Mouse (Mus musculus): ENCODE measurements around the gene Zswim1. TPM values are rescaled to one million over a fixed set of nuclear protein-coding genes. Genes with fewer than 3 reads are reported as not detected.
A peak's percentile ranks its signal among the peaks of the same experiment; 100 is the strongest.
"Not testable (repeated sequence)": the region's sequence is repeated elsewhere in the genome, so short reads cannot be mapped to it uniquely, and the experiment has no call there.

Gene Zswim1
- total RNA-seq, 2 experiments from 2014 or later, result 3.3 to 4.6 TPM

DNA sequence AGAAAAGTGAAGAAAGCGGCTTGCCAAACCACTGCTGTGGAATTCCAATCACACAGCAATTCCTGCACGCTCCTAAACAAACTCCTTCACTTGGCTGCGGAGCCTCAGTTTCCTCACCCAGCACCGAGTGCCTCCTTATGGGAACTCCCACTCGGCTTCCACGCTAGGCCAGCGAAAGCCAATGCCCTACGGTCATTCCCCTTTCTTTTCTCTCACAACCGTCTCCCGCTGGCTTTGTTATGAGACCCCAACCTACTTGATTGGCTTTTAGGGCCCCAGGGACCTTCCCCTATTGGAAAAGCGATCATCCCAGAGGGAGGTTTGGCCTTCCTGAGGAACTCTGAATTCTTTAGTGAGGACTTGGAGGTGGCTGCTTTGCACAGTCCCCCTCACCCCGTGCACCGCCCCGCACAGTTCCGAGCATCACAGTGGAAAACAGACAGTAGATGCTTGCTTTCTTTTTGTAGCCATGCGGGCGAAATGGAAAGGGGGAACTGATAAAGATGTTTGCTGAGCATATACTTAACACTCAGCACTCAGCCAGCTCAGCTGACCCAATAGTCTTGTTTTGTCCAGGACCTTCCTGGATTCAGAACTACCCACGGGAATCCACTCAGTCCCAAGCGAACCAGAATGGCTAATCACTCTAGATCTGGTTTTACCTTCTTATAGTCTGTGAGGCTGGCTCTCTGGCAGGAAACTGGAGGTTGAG is 35.5 kb downstream of the Zswim1 start:
- intact Hi-C loops (cut with DNase I; ENCODE audit: low total_unique reads), result no loop called here
- DNase-seq, result no peak

DNA sequence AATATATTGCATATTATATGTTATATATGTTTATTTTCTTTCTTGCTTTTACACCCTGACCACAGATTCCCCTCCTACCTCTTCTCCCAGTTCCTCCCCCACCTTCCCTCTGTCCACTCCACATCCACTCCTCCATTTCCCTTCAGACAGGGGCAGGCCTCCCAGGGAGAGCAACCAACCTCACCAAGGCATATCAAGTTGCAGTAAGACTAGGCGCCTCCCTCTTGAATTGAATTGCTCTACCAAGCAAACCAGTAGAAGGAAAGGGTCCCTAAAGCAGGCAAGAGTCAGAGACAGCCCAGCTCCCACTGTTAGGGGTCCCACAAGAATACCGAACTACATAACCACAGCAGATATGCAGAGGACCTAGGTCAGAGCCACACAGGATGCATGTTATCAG is 36.7 kb downstream of the Zswim1 start:
- DNase-seq, result no peak
- intact Hi-C loops (cut with DNase I; ENCODE audit: low total_unique reads), result no loop called here

DNA sequence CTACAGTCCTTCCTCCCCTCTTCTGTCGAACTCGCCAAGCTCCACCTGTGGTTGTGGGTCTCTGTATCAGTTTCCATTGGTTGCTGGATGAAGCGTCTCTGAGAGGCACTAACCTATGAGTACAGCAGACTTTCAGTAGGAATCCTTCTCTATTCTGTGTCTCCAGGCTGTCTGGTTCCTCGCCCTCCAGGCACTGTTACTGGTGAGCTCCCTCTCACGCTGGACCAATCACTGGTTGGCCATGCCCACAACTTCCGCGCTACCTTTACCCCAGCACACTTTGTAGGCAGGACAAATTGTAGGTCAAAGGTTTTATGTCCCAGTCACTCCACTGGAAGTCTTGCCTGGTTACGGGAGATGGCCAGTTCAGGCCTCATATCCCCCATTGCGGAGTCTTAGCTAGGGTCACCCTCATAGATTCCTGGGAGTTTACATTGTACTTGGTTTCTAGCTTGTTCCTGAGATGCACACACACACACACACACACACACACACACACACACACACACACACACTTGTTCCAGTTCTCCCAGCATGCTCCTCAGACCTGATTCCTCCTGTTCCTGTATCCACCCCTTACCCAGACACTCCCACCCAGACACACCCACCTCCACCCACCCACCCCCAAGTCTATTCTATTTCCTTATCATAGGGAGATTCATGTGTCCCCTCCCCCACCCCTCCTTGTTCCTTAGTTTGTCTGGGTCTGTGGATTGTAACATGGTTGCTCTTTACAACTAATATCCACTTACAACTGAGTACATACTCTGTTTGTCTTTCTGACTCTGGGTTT is 37.4 kb downstream of the Zswim1 start:
- DNase-seq, result no peak
- intact Hi-C loops (cut with DNase I; ENCODE audit: low total_unique reads), result no loop called here

DNA sequence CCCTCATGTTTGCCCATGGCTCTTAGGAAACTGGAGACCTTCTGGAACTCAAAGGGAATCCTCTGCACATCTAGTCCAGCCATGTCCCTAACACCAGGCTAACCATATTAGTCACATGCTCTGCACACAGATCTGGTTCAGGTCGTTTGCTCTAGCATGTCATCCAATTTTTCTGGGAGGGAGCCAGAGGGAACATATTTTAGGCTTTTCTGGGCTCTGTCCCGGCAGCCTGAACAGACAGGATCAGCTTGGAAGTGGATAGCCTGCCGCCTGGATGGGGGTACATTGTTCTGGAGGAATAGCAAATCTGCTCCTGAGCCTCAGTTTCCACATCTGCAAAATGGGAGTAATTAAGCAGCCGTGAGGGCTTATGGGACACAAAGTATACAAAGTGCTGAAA is 38.6 kb downstream of the Zswim1 start:
- no peak for DNase-seq
- intact Hi-C loops (cut with DNase I; ENCODE audit: low total_unique reads), result no loop called here

DNA sequence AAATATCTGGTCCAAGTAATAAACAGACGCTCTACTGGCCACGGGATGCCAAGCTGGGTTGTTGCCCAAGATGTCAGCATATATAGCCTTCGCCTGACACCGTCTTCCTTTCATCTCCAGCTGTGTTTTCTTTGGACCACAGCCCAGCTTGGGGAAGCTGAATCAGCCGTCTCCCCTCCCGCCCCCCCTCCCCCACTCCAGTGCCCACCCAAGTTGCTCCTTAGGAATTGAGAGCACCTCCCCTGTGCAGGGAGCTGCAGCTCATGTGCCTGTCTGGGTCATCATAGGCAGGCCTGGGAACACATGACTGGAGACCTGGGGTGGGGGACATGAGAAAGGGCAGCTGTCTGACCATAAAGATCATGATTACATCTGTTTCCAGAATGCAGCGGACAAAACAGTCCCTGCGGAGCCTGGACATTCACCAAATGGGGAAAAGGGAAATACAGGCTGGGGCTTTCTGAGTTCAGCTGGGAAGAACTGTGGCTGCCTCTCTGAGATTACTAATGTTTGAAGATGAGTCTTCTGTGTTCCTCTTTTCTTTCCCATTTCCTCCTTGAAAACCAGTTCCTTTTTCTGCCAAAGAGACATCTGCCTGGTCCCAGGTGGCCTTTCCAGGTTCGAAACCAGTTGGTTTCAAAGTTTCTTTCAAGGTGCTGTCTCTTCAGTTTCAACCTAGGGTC is 39.8 kb downstream of the Zswim1 start:
- peak; percentile 72 for DNase-seq
- intact Hi-C loops (cut with DNase I; ENCODE audit: low total_unique reads), result no loop called here

DNA sequence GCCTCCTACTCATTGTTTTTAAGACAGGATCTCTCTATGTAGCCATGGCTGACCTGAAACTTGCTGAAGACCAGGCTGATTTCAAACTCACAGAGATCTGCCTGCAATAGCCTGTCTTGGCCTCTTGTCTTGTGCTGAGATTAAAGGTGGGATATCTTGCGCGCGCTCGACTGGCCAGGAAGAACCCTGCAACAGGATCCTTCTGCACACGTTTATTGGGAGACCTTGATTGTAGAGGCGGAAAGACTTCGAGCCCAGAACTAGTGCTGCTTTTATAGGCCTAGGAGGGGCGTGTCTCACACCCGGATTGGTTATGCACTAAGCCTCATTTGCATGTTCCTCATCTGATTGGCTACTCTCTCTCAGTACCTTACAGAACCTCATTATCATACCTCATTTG is 40.9 kb downstream of the Zswim1 start:
- intact Hi-C loops (cut with DNase I; ENCODE audit: low total_unique reads), result not testable (repeated sequence)

DNA sequence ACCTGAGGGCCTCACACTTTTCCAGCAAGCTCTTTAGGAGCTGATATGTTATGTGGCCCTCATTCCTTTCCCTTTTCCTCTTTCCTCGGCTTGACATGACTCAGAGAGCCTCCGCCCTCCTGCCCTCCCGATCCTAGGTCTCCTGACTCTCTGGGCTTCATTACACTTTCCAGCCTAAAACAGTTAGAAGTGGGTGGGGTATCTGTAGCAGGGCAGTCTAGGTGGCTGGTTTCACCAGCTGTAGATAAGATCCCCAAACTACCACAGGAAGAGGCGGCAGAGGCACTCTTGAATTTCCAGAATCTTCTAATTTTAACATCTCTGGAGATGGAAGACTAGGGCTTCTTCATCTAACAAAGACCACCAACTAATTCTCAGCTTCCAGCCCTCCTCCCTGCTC is 42.1 kb downstream of the Zswim1 start:
- intact Hi-C loops (cut with DNase I; ENCODE audit: low total_unique reads), result no loop called here
- DNase-seq, result no peak

More for the DNA sequence above, 40.9 kb downstream of the Zswim1 start:
- DNase-seq, result not testable (repeated sequence)

DNA sequence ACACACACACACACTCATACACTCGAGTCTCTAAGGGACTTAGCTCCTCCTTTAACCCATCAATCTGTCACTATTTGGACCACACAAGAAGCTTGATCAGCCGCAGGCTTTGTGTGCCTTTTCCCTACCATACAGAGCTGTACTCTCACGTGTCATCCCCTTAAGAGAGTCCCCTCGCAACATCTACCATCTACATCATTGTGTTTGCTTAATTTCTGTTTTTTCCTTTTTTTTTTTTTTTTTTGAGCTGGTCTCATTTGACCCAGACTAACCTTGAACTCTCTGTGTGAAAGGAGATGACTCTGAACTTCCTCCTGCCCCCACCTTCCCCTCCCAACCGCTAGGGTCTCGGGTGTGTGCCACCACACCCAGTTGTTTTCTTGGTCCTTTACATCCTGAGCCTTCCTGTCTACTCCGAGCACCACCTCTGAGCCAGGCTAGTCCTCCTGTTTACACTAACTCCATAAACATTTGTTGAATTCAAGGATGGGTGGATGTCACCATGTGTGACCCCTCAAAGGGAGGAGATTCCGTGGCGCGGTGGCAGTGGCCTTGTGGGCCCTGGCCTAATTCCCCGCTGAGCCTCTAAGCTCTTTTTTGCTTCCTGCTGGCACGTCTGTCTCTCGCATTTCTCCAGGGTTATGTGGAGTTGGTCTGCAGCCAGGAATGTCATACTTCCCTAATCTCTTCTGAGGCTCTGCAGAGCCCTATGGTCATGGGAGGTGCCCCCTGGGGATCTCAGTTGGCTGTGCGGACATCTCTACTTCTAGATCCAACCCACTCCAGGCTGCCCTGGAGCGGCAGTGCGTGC is 44.5 kb downstream of the Zswim1 start:
- peak; percentile 38 for DNase-seq

DNA sequence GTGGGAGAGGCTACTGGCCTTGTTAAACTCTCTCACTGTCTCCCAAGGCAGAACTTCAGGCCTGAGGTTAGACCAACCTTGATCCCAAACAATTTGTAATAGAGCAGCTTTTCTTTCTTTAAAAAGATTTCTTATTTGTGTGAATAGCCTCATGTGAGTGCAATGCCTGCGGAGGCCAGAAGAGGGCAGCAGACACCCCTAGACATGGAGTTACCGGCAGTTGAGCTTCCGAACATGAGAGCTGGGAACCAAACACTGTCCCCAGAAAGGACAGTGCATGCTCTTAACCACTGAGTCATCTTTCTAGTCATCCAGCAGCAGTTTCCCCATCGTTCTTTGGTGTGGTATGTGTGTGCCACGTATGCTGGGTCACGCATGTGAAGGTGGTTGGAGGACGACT is 45.1 kb downstream of the Zswim1 start:
- intact Hi-C loops (cut with DNase I; ENCODE audit: low total_unique reads), result no loop called here
- DNase-seq, result no peak

More for the DNA sequence above, 44.5 kb downstream of the Zswim1 start:
- intact Hi-C loops (cut with DNase I; ENCODE audit: low total_unique reads), result no loop called here

DNA sequence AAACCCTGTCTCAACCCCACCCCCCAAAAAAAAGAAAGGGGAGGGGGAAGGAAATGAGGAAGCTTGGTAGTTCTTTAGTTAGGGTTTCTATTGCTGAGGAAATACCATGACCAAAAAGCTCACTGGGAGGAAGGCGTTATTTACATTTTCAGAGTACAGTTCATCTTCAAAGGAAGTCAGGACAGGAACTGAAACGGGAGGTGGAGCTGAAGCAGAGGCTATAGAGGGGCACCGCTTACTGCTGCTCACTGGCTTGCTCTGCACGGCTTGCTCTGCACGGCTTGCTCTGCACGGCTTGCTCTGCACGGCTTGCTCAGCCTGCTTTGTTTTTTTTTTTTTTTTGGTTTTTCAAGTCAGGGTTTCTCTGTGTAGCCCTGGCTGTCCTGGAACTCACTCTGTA is 46.0 kb downstream of the Zswim1 start:
- no peak for DNase-seq
- intact Hi-C loops (cut with DNase I; ENCODE audit: low total_unique reads), result no loop called here

DNA sequence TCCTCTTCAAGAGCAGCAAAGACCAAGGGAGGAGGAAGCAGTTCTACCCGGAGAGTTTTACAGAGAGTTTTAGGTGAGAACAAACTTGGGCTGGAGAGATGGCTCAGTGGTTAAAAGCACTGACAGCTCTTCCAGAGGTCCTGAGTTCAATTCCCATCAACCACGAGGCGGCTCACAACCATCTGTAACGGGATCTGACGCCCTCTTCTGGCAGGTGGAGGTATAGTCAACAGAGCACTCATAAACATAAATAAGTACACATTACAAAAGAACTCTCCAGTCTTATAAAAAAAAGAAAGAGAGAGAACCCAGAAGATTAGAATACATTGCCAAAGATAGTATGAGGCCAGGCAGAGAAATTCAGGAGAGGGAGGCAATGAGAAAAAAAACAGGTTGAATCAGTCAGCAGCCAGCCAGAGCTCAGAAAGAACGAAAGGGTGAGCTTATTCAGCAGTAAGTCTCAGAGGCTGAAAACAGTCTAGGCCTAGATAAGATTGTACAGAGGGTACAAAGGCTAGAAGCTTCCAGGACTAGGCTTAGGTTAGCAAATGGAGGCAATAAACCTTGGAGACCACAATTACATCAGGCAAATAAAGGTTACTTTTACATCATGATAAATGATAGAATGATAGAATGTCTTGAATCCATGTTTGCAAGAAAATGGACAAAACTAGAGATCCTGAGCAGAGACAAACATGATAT is 49.3 kb downstream of the Zswim1 start:
- intact Hi-C loops (cut with DNase I; ENCODE audit: low total_unique reads), result loop anchor here (5.0 kb wide), 1 partner anchor 34 kb away; no protein-coding TSS in a partner anchor
- DNase-seq, result no peak

DNA sequence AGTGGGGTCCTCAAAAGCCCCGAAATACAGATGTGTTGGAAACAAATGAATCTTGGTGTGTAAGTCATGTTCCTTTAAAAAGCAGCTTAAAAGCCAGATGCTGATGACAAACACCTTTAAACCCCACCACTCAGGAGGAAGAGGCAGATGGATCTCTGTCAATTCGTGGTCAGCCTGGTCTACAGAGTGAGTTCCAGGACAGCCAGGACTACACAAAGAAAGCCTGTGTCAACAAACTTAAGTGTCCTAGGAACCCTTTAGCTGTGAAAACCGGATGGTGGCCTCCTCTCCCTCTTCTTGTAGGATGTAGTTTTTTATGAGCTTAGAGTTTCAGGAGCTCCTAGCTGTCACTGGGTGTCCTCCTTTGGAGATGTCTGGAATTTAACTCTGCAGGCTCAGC is 51.1 kb downstream of the Zswim1 start:
- intact Hi-C loops (cut with DNase I; ENCODE audit: low total_unique reads), result loop anchor here (5.0 kb wide), 1 partner anchor 36 kb away; no protein-coding TSS in a partner anchor
- DNase-seq, result no peak

DNA sequence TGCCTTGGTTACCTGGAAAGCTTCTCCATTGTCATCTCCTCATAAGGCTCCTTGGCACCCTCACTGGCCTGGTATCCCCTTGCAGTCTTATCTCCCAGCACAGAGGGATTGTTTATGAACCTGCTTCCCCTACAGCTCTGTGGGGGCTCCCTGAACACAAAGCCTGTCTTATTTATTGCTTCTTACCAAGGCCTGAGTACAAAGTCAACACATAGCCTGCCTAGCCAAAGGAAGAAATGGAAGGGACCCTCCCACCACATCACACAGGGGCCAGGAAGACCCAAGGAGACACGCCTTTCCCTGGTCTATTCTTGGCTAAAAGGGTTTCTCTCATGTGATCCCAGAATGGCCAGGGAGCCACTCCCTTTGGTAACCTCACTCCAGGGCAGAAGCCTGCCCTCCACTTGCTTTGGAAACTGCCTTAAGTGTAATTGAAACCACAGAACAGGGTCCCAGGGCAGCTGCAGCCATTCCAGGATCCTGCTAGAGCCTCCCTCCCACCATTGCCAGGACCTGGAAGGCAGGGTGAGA is 51.8 kb downstream of the Zswim1 start:
- intact Hi-C loops (cut with DNase I; ENCODE audit: low total_unique reads), result loop anchor here (5.0 kb wide), 1 partner anchor 37 kb away; no protein-coding TSS in a partner anchor
- no peak for DNase-seq

DNA sequence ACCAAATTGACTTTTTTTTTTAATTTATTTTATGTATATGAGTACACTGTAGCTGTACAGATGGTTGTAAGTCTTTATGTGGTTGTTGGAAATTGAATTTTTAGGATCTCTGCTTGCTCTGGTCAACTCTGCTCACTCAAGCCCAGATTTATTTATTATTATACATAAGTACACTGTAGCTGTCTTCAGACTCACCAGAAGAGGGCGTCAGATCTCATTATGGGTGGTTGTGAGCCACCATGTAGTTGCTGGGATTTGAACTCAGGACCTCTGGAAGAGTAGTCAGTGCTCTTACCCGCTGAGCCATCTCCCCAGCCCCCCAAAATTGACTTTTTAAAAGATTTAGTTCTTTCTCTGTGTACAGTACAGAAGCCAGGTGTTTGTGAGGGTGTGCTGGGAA is 53.2 kb downstream of the Zswim1 start:
- DNase-seq; intact Hi-C loops (cut with DNase I; ENCODE audit: low total_unique reads): not testable (repeated sequence)

Other genes starting within 250 kb of the Zswim1 start
- not detected for gene Spint3, start 249.2 kb upstream of the Zswim1 start, total RNA-seq (2021)
- gene Wfdc6a, start 237.2 kb upstream of the Zswim1 start, total RNA-seq (2021), result not detected
- not detected for gene Eppin, start 229.1 kb upstream of the Zswim1 start, total RNA-seq (2021)
- not detected for gene Wfdc6b, start 209.2 kb upstream of the Zswim1 start, total RNA-seq (2021)
- gene Wfdc8, start 209.1 kb upstream of the Zswim1 start, total RNA-seq (2021), result not detected
- gene Wfdc16, start 183.9 kb upstream of the Zswim1 start, total RNA-seq (2021), result not detected
- not detected for gene Wfdc10, start 166.6 kb upstream of the Zswim1 start, total RNA-seq (2021)
- gene Wfdc9, start 166.1 kb upstream of the Zswim1 start, total RNA-seq (2021), result not detected
- not detected for gene Wfdc11, start 148.6 kb upstream of the Zswim1 start, total RNA-seq (2021)
- not detected for gene Wfdc13, start 137.6 kb upstream of the Zswim1 start, total RNA-seq (2021)
- gene Spint4, start 124.2 kb upstream of the Zswim1 start, total RNA-seq (2021), result not detected
- not detected for gene Spint5, start 107.4 kb upstream of the Zswim1 start, total RNA-seq (2021)
- gene Wfdc3, start 76.8 kb upstream of the Zswim1 start, total RNA-seq (2021), result not detected
- gene Dnttip1, start 76.7 kb upstream of the Zswim1 start, total RNA-seq (2021), result 10 to 100 TPM; 23.4 to 26.6 TPM
- 1 to 10 TPM; 6.9 to 8.1 TPM for gene Ube2c, start 52.8 kb upstream of the Zswim1 start, total RNA-seq (2021)
- gene Tnnc2, start 42.7 kb upstream of the Zswim1 start, total RNA-seq (2021), result over 10,000 TPM; 14,912 to 15,737 TPM
- gene Snx21, start 36.9 kb upstream of the Zswim1 start, total RNA-seq (2021), result 10 to 100 TPM; 18.0 to 18.7 TPM
- 1 to 10 TPM; 9.0 to 9.7 TPM for gene Acot8, start 17.8 kb upstream of the Zswim1 start, total RNA-seq (2021)
- 1 to 10 TPM; 1.1 to 1.2 TPM for gene Zswim3, start 17.6 kb upstream of the Zswim1 start, total RNA-seq (2021)
- under 1 TPM in 1 of 2 experiments, not detected in 1; 0.49 TPM for gene Spata25, start 5.9 kb downstream of the Zswim1 start, total RNA-seq (2021)
- gene Ctsa, start 10.2 kb downstream of the Zswim1 start, total RNA-seq (2021), result 10 to 100 TPM; 51.4 to 55.2 TPM
- 10 to 100 TPM; 44.8 to 49.4 TPM for gene Neurl2, start 10.8 kb downstream of the Zswim1 start, total RNA-seq (2021)
- gene Pltp, start 35.0 kb downstream of the Zswim1 start, total RNA-seq (2021), result 10 to 100 TPM; 19.9 to 22.8 TPM
- gene Pcif1, start 56.6 kb downstream of the Zswim1 start, total RNA-seq (2021), result 10 to 100 TPM; 22.2 to 26.6 TPM
- gene Zfp335, start 89.1 kb downstream of the Zswim1 start, total RNA-seq (2021), result 1 to 10 TPM; 8.4 TPM
- 1 to 10 TPM in 1 of 2 experiments, under 1 TPM in 1; 0.95 to 1.2 TPM for gene Mmp9, start 118.1 kb downstream of the Zswim1 start, total RNA-seq (2021)
- 1 to 10 TPM in 1 of 2 experiments, under 1 TPM in 1; 0.55 to 1.0 TPM for gene Slc12a5, start 138.1 kb downstream of the Zswim1 start, total RNA-seq (2021)
- gene Ncoa5, start 212.2 kb downstream of the Zswim1 start, total RNA-seq (2021), result 10 to 100 TPM; 12.3 TPM
- 1 to 10 TPM; 1.1 to 1.2 TPM for gene Cd40, start 232.9 kb downstream of the Zswim1 start, total RNA-seq (2021)